Mouse (Mus musculus): ENCODE results near the gene Espn. TPM values are rescaled to one million over a fixed set of nuclear protein-coding genes. Genes with fewer than 3 reads are reported as not detected.

The Espn gene
- polyA plus RNA-seq, 1 experiment from 2014 or later: 0.76 TPM

DNA sequence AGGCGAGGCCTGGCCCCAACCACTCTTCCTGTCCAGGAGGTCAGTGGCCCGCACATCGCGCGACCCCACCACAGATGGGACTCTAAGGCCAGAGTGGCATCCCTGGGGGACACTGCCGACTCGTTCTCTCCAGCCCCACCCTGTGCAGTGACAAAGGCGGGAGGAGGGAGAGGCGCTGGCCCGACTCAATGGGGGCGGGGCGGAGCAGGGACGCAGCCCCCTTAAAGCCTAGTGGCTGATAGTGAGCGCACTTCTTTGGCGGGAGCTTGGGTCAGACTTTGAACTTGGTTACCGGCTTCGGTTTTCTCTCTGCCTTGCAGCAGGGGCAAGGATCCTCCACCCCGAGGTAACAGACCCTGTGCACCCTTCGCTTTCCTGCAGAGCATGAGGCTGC is 7.1 kb upstream of the Espn start:
- 2% methylated on average over 19 of the region's 19 CpGs for WGBS
- ATAC-seq (ENCODE audit: insufficient number of reproducible peaks, insufficient read depth, low FRiP score, low read depth): no peak

DNA sequence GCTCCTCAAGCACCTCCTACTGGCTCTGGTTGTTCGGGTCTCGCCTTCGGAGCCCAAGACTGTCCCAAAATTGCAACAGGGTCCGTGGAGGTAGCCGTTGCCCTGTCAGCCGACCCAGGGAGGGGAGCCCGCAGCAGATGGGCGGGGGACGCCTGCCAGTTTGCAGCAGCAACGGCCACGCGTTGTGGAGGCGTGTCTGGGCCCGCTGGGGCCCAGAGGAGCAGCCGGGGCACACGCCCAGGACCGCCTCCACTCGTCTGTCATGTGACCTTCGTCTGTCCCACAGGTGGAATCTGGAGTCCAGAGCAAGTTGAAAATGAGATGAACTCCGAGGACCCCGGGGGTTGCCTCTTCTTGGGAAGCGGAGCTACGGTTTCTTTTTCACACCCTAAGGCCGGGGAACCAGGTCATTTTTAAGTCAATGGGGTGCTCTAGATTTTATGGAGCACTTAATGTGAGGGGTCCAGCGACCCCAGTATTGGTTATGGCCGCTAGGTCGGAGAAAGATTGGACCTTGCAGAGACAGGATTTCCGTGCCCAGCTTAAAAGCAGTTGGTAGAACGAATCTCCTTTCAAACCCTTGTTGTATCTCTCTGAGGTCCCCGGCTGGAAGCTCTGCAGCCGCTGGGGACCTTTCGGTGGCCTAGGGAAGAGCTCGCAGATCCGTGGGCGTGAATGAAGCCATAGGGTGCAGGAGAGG is 6.6 kb upstream of the Espn start, which contains the start of gene Hes2:
TSS of gene Hes2 (plus strand) at position 283 of the 700 bp plus-strand sequence.
- no peaks in the 10 kb centered on the region for H3K9me3 ChIP-seq (ENCODE audit: control insufficient read depth, low read length)
- peak within 1 kb of the TSS; percentile 63 for H3K4me2 ChIP-seq (ENCODE audit: low read length)
- H3K4me1 ChIP-seq (ENCODE audit: control insufficient read depth in 2 of 2, insufficient read depth in 2 of 2, low read length in 2 of 2): peaks cover 2 to 14% of the 10 kb centered on the region in 2 experiments; a peak in 3 of 4 replicates
- peaks cover 77% of the 10 kb centered on the region for H3K27me3 ChIP-seq (ENCODE audit: control insufficient read depth, insufficient read depth, low read length)
- H3K27ac ChIP-seq (replicated peaks in 1 of 2; ENCODE audit: control insufficient read depth in 1 of 2, insufficient read depth in 1 of 2, low read depth in 2 of 2, low read length in 2 of 2): no peak within 1 kb of the TSS
- 5% methylated on average over 35 of the region's 35 CpGs for WGBS
- peak within 1 kb of the TSS in 1 of 2 experiments; percentile 34; a peak in 3 of 4 replicates for H3K4me3 ChIP-seq (ENCODE audit: control insufficient read depth in 1 of 2, insufficient read depth in 1 of 2, low read depth in 1 of 2, low read length in 2 of 2)
- ATAC-seq (ENCODE audit: insufficient number of reproducible peaks, insufficient read depth, low FRiP score, low read depth): no peak
- H3K36me3 ChIP-seq (ENCODE audit: control insufficient read depth, insufficient read depth, low read length): no peaks in the 10 kb centered on the region
- H3K9ac ChIP-seq (ENCODE audit: low read length): no peak within 1 kb of the TSS

More for the DNA sequence above, 7.1 kb upstream of the Espn start:
- H3K4me3 ChIP-seq (ENCODE audit: control insufficient read depth in 1 of 2, insufficient read depth in 1 of 2, low read depth in 1 of 2, low read length in 2 of 2): peak overlapping the region in 1 of 2 experiments; percentile 34; a peak in 3 of 4 replicates
- H3K4me1 ChIP-seq (ENCODE audit: control insufficient read depth in 2 of 2, insufficient read depth in 2 of 2, low read length in 2 of 2): peaks cover 2 to 11% of the 10 kb centered on the region in 2 experiments; a peak in 3 of 4 replicates
- peak overlapping the region; percentile 63 for H3K4me2 ChIP-seq (ENCODE audit: low read length)
- H3K27me3 ChIP-seq (ENCODE audit: control insufficient read depth, insufficient read depth, low read length): peaks cover 73% of the 10 kb centered on the region
- H3K9ac ChIP-seq (ENCODE audit: low read length): no peak overlapping the region
- no peak overlapping the region for H3K27ac ChIP-seq (replicated peaks in 1 of 2; ENCODE audit: control insufficient read depth in 1 of 2, insufficient read depth in 1 of 2, low read depth in 2 of 2, low read length in 2 of 2)
- no peaks in the 10 kb centered on the region for H3K9me3 ChIP-seq (ENCODE audit: control insufficient read depth, low read length)
- H3K36me3 ChIP-seq (ENCODE audit: control insufficient read depth, insufficient read depth, low read length): no peaks in the 10 kb centered on the region

DNA sequence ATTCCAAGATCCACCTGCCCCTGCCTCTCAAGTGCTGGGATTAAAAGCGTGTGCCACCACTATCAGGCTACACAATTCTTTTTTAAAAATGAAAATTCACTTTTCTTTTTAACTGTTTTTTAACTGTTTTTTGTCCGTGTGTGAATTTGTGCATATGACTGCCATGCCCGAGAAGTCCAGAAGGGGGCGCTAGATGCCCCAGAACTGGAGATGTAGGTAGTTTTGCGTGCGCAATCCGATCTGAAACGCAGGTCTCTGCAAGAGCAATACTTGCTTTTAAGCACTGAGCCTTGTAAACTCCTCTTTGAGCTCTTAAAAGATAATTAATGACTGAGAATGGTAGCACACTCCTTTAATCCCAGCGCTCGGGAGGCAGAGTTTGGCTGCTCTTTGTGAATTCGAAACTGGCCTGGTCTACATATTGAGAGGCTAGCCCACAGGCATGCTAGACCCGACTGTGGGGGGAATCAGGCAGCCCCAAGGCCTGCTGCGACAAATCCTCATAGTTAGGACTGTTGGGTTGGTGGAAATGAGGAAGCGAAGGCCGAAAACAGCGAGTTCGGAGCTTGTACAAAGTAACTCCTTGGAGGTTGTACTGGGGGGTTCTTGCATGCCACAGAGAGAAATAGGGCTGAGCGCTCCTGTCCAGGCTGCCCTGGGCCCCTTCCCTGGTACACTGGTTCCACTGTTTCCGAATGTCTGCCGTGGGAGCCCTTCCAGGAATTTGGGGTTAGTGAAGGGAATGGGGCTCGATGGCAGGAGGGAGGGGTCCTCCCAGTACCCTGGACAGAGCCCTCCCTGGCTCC is 5.8 kb upstream of the Espn start:
- peak overlapping the region in 1 of 2 experiments; percentile 34; a peak in 2 of 4 replicates for H3K4me3 ChIP-seq (ENCODE audit: control insufficient read depth in 1 of 2, insufficient read depth in 1 of 2, low read depth in 1 of 2, low read length in 2 of 2)
- no peak for ATAC-seq (ENCODE audit: insufficient number of reproducible peaks, insufficient read depth, low FRiP score, low read depth)
- H3K9ac ChIP-seq (ENCODE audit: low read length): no peak overlapping the region
- peaks cover 2 to 18% of the 10 kb centered on the region in 2 experiments; a peak in 3 of 4 replicates for H3K4me1 ChIP-seq (ENCODE audit: control insufficient read depth in 2 of 2, insufficient read depth in 2 of 2, low read length in 2 of 2)
- H3K27ac ChIP-seq (replicated peaks in 1 of 2; ENCODE audit: control insufficient read depth in 1 of 2, insufficient read depth in 1 of 2, low read depth in 2 of 2, low read length in 2 of 2): no peak overlapping the region
- WGBS: 16% methylated on average over 21 of the region's 21 CpGs
- no peaks in the 10 kb centered on the region for H3K36me3 ChIP-seq (ENCODE audit: control insufficient read depth, insufficient read depth, low read length)
- no peaks in the 10 kb centered on the region for H3K9me3 ChIP-seq (ENCODE audit: control insufficient read depth, low read length)
- H3K27me3 ChIP-seq (ENCODE audit: control insufficient read depth, insufficient read depth, low read length): peaks cover 84% of the 10 kb centered on the region
- peak overlapping the region; percentile 63 for H3K4me2 ChIP-seq (ENCODE audit: low read length)

DNA sequence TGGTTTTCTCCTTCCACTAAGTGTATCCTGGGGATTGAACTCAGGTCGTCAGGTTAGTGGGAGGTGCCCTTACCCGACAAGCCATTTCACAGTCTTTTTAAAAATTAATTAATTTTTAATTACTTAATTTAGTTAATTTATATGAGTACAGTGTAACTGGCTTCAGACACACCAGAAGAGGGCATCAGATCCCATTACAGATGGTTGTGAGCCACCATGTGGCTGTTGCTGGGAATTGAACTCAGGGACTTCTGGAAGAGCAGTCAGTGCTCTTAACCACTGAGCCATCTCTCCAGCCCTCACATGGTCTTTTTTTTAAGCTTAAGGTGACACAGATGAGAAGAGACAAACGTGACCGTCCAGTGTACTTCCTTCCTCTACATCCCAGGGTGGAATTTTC is 2.8 kb upstream of the Espn start:
- no peak overlapping the region for H3K9ac ChIP-seq (ENCODE audit: low read length)
- H3K9me3 ChIP-seq (ENCODE audit: control insufficient read depth, low read length): no peaks in the 10 kb centered on the region
- no peak for ATAC-seq (ENCODE audit: insufficient number of reproducible peaks, insufficient read depth, low FRiP score, low read depth)
- H3K4me2 ChIP-seq (ENCODE audit: low read length): no peak overlapping the region
- 55% methylated on average over 4 of the region's 4 CpGs for whole genome bisulfite sequencing
- no peaks in the 10 kb centered on the region for H3K36me3 ChIP-seq (ENCODE audit: control insufficient read depth, insufficient read depth, low read length)
- no peak overlapping the region for H3K4me3 ChIP-seq (ENCODE audit: control insufficient read depth in 1 of 2, insufficient read depth in 1 of 2, low read depth in 1 of 2, low read length in 2 of 2)
- H3K27ac ChIP-seq (replicated peaks in 1 of 2; ENCODE audit: control insufficient read depth in 1 of 2, insufficient read depth in 1 of 2, low read depth in 2 of 2, low read length in 2 of 2): no peak overlapping the region
- H3K4me1 ChIP-seq (ENCODE audit: control insufficient read depth in 2 of 2, insufficient read depth in 2 of 2, low read length in 2 of 2): peaks cover 2 to 24% of the 10 kb centered on the region in 2 experiments; a peak in 3 of 4 replicates
- peaks cover 79% of the 10 kb centered on the region for H3K27me3 ChIP-seq (ENCODE audit: control insufficient read depth, insufficient read depth, low read length)

DNA sequence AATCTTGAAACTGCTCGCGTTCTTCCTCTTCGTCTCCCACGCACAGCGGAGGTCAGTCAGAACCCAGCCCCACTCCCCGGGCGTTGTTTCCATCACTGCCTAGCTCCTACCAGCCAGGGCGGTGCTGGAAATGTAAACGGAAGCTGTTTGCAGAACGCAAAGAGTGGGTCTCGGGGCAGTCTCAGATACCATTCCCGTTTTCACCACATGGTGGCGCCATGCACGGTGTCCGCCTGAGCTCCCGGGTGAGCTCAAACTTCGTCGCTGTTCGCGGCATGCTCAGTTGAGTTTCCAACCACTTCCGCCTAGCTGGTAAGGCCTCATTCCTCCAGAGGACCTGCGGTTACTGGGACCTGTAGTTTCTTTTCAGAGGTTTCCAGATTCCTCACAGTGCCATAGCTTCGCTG is 1.6 kb upstream of the Espn start:
- 0 out of 2 replicates have a peak, but pooled peaks have one; percentile 27 for ATAC-seq (ENCODE audit: insufficient number of reproducible peaks, insufficient read depth, low FRiP score, low read depth)
- no peak overlapping the region; the same call in 1 of the 2 replicates for H3K9ac ChIP-seq (ENCODE audit: low read length)
- H3K36me3 ChIP-seq (ENCODE audit: control insufficient read depth, insufficient read depth, low read length): no peaks in the 10 kb centered on the region
- peak overlapping the region; percentile 8 to 22; a peak in 1 of 4 replicates for H3K4me3 ChIP-seq (ENCODE audit: control insufficient read depth in 1 of 2, insufficient read depth in 1 of 2, low read depth in 1 of 2, low read length in 2 of 2)
- no peaks in the 10 kb centered on the region for H3K9me3 ChIP-seq (ENCODE audit: control insufficient read depth, low read length)
- no peak overlapping the region for H3K27ac ChIP-seq (replicated peaks in 1 of 2; ENCODE audit: control insufficient read depth in 1 of 2, insufficient read depth in 1 of 2, low read depth in 2 of 2, low read length in 2 of 2)
- H3K27me3 ChIP-seq (ENCODE audit: control insufficient read depth, insufficient read depth, low read length): peaks cover 71% of the 10 kb centered on the region
- H3K4me1 ChIP-seq (ENCODE audit: control insufficient read depth in 2 of 2, insufficient read depth in 2 of 2, low read length in 2 of 2): peaks cover 0 to 22% of the 10 kb centered on the region in 2 experiments; a peak in 3 of 4 replicates
- WGBS: 3% methylated on average over 23 of the region's 23 CpGs
- peak overlapping the region; percentile 55 for H3K4me2 ChIP-seq (ENCODE audit: low read length)

DNA sequence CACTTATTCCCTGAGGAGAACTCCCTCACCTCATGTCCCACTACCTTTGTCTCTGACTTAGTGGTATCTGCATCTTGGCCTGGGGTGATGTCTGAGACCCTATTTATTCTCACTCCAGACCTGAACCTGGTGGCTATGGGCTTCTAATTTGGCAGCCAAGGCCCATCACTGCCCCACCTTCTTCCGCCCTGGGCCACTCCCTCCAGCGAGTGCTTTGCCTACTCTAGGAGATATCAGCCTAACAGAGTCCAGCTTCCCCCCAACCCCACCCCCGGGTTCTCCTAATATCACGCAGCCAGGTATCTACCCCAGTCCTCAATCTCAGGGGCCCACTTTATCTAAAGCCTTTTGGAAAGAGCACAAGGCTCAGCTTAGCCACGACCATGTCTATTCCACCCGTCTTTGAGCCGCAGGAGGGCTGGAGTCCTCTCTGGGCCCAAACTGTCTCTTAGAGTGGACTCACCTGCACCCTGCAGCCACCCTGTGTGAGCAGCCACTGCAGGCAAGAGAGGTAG is 663 bp downstream of the Espn start:
- ATAC-seq (ENCODE audit: insufficient number of reproducible peaks, insufficient read depth, low FRiP score, low read depth): no peak
- Histone ChIP-seq H3K9ac (ENCODE audit: low read length) (peak overlapping the region; percentile 18; the same call in 1 of the 2 replicates), H3K4me2 (ENCODE audit: low read length) (peak overlapping the region; percentile 80), H3K27me3 (ENCODE audit: control insufficient read depth, insufficient read depth, low read length) (peaks cover 55% of the 10 kb centered on the region), H3K9me3 (ENCODE audit: control insufficient read depth, low read length) (no peaks in the 10 kb centered on the region), H3K4me1 (ENCODE audit: control insufficient read depth in 2 of 2, insufficient read depth in 2 of 2, low read length in 2 of 2) (peaks cover 0 to 14% of the 10 kb centered on the region in 2 experiments; a peak in 3 of 4 replicates), H3K27ac (replicated peaks in 1 of 2; ENCODE audit: control insufficient read depth in 1 of 2, insufficient read depth in 1 of 2, low read depth in 2 of 2, low read length in 2 of 2) (no peak overlapping the region), H3K4me3 (ENCODE audit: control insufficient read depth in 1 of 2, insufficient read depth in 1 of 2, low read depth in 1 of 2, low read length in 2 of 2) (peak overlapping the region; percentile 44 to 50), H3K36me3 (ENCODE audit: control insufficient read depth, insufficient read depth, low read length) (no peaks in the 10 kb centered on the region)
- WGBS: 22% methylated on average over 7 of the region's 7 CpGs

DNA sequence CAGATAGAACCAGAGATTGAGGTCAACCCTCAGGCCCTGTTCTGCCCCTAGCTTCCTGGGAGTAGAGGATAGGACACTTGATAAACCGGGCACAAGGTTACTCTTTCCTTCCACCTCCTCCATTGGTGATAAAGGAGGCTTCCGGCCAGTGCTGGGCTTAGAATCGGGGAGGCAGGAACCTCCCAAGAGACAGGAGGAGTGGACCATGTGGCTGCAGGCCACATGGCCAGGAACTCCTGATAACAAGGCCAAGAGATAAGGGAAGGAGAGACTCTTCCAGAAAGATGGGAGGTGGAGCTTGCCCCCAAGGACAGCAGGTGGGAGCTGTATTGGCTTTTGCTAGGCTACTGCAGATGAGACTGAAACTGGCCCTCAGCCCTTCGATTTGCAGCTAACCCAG is 1.6 kb downstream of the Espn start:
- Histone ChIP-seq H3K4me3 (ENCODE audit: control insufficient read depth in 1 of 2, insufficient read depth in 1 of 2, low read depth in 1 of 2, low read length in 2 of 2) (no peak overlapping the region), H3K9me3 (ENCODE audit: control insufficient read depth, low read length) (no peaks in the 10 kb centered on the region), H3K27me3 (ENCODE audit: control insufficient read depth, insufficient read depth, low read length) (peaks cover 58% of the 10 kb centered on the region), H3K4me1 (ENCODE audit: control insufficient read depth in 2 of 2, insufficient read depth in 2 of 2, low read length in 2 of 2) (peaks cover 0 to 14% of the 10 kb centered on the region in 2 experiments; a peak in 3 of 4 replicates), H3K27ac (replicated peaks in 1 of 2; ENCODE audit: control insufficient read depth in 1 of 2, insufficient read depth in 1 of 2, low read depth in 2 of 2, low read length in 2 of 2) (no peak overlapping the region), H3K4me2 (ENCODE audit: low read length) (no peak overlapping the region), H3K9ac (ENCODE audit: low read length) (no peak overlapping the region), H3K36me3 (ENCODE audit: control insufficient read depth, insufficient read depth, low read length) (no peaks in the 10 kb centered on the region)
- 47% methylated on average over 4 of the region's 4 CpGs for WGBS
- ATAC-seq (ENCODE audit: insufficient number of reproducible peaks, insufficient read depth, low FRiP score, low read depth): no peak

Measured in heart, embryonic 14.5 days (tissue).